Mouse (Mus musculus): ENCODE data around the gene Atp5c1. TPM values are rescaled to one million over a fixed set of nuclear protein-coding genes. Genes with fewer than 3 reads are reported as not detected.

Gene Atp5c1
- total RNA-seq, 4 experiments from 2014 or later: 1,366 to 1,665 (median 1,521) TPM

GRCm38 (mm10) chr2:10050878-10051277 lies 29.4 kb downstream of the Atp5c1 start:
- DNase-seq (ENCODE audit: low spot score): no peak

- DNase-seq (ENCODE audit: low spot score): no peak
These were observed 30.9 kb downstream of the Atp5c1 start for GRCm38 (mm10) chr2:10049456-10049855.

GRCm38 (mm10) chr2:10048461-10048860 lies 31.8 kb downstream of the Atp5c1 start, which contains the start of gene Taf3:
TSS of gene Taf3 (minus strand) at chr2:10048596.
- peak; percentile 92 for DNase-seq (ENCODE audit: low spot score)

DNA sequence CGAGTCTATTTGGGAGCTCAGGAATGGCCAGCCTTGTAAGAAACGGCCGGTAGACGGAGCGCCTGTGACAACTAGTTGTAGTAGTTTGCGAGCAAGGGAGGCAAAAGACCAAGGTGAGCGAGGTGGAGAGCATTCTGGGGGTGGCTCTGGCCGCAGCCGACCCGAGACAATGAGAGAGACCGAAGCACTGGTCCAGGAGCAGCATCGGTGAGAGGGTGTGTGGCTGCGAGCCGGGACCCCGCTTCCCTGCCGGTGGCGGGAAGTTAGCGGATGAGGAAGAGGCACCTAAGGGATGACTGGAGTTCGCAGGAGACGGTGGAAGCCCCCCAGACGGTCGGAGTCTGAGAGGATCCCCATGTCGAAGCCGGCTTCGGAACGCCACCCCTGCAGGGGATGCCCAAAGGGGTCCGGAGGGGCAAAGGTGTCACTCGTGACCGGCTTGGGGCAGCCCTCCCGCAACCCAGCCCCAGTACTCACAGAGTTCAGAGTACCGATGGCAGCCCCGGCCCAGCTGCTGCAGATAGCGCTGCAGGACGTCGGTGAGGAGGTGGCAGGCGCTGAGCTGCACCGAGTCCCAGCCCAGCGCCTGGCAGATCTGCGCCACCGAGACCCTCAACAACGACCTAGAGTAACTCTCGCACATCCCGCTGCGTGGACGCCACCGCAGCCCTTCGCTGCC lies 32.4 kb downstream of the Atp5c1 start:
- peak; percentile 10 for DNase-seq (ENCODE audit: low spot score)

- no peak for DNase-seq (ENCODE audit: low spot score)
These were observed 45.3 kb downstream of the Atp5c1 start for GRCm38 (mm10) chr2:10034976-10035375.

DNA sequence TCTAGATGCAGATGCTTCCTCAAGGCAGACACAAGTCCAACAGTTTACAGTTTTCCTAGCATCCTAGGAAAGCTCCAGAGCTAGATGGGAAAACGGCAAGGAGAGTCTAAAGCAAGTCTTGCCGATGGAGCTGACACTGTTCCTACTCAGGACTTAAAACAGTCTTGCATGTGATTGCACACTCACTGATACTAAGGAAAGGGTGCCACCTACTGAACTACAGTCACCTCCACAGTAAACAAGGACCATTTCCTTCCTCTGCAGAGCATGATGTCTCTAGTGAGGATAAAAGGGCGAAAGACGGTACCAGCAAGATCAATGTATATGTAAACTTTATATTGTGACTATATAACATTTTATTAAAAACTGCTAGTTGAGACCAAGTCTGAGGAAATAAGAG lies 46.6 kb downstream of the Atp5c1 start:
- no peak for DNase-seq (ENCODE audit: low spot score)

DNA sequence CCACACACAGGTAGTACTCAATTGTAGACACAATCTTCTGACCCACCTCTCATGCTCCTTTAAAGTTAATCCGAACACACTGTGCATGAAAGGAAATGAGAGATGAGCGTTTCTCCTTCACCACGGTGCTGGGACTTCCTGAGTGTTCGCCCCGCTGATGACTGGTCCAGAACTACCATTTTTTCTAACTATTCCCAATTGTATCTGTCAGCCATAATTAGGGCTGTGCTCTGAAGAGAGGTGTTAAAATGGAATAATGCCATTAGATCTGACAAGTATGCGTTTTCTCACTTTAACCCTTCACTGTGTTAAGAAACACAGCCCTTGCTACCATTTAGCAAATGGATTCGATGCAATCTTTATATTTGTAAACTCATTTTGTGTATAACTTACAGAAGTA lies 50.6 kb downstream of the Atp5c1 start:
- no peak for DNase-seq (ENCODE audit: low spot score)

- no peak for DNase-seq (ENCODE audit: low spot score)
These were observed 56.0 kb downstream of the Atp5c1 start for GRCm38 (mm10) chr2:10024264-10024663.

GRCm38 (mm10) chr2:10021296-10021695 lies 59.0 kb downstream of the Atp5c1 start:
- no peak for DNase-seq (ENCODE audit: low spot score)

- DNase-seq (ENCODE audit: low spot score): no peak
These were observed 65.2 kb downstream of the Atp5c1 start for GRCm38 (mm10) chr2:10014951-10015635.

DNA sequence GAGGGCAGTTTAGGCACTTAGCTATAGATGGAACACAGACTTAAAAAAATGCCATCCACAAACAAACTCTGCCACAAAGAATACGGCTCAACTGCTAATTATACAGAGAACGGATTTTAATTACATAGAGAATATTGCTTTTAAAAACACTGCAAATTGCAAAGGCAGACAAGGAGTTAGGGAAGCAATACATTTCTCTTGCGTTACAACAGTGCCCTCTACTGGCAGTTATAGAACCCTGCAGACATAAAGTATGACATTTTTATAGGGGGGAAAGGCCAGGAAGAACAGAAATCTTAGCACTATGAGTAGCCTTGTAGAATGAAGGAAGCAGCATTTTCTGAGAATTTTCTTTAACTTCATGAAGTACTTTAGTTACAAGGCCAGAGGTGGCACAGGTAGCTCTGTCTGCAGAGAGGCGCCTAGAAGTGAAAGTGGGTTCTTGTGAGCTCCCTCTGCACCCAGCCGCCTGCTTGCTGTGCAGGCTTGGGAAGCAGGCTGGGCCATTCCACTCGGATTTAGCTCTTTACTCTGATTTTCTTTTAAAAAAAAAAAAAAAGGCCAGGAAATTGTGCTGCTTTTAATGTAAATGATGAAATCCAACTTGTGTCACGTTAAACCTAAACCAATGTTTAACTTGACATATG lies 69.9 kb downstream of the Atp5c1 start:
- peak; percentile 39 for DNase-seq (ENCODE audit: low spot score)

DNA sequence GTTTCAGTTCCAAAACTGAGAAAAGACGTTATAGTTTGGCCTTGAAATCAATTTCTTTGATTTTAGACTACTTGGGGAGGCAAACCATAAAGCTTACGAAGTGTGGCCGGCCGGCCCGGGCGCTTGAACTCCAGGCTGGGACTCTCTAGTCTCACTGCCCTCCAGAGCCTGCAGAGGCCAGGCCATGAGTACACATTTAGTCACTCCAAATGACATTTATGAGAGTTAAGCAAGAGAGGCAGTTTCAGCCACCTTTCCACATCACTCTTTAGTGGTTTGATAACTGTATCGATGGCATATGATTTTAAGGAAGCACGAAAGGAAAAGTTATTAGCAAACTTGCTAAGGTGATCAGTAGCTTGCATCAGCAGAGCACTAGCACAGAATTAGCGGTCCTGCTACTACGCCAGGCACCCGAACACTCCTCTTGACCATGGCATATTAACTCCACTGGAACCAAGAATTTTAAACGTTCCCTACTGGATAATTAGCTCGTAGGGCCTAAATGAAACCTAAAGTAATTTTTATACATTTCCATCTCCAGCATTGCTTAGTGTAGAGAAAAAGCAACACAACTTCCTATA lies 70.5 kb downstream of the Atp5c1 start:
- no peak for DNase-seq (ENCODE audit: low spot score)

- no peak for DNase-seq (ENCODE audit: low spot score)
These were observed 71.7 kb downstream of the Atp5c1 start for GRCm38 (mm10) chr2:10008593-10008992.

Other genes starting within 250 kb of the Atp5c1 start
- gene 4930412O13Rik, start 199.3 kb downstream of the Atp5c1 start, total RNA-seq (2022): not detected
- gene 9230102O04Rik, start 191.0 kb downstream of the Atp5c1 start, total RNA-seq (2022): not detected
- 1 to 10 TPM; 1.2 to 1.7 (median 1.3) TPM for gene Gata3, start 190.5 kb downstream of the Atp5c1 start, total RNA-seq (2022)
- gene Taf3, start 31.9 kb downstream of the Atp5c1 start, total RNA-seq (2022): 1 to 10 TPM; 7.7 to 8.8 (median 8.0) TPM
- gene Kin, start 83 bp upstream of the Atp5c1 start, total RNA-seq (2022): 10 to 100 TPM in 1 of 4 experiments, 1 to 10 TPM in 3; 6.5 to 10.3 (median 8.3) TPM
- gene Itih2, start 50.9 kb upstream of the Atp5c1 start, total RNA-seq (2022): under 1 TPM; 0.28 to 0.49 (median 0.38) TPM
- 1 to 10 TPM; 2.7 to 5.7 (median 4.1) TPM for gene Itih5, start 73.1 kb upstream of the Atp5c1 start, total RNA-seq (2022)